Mouse (Mus musculus): ENCODE data around the gene 4921539E11Rik.

DNA sequence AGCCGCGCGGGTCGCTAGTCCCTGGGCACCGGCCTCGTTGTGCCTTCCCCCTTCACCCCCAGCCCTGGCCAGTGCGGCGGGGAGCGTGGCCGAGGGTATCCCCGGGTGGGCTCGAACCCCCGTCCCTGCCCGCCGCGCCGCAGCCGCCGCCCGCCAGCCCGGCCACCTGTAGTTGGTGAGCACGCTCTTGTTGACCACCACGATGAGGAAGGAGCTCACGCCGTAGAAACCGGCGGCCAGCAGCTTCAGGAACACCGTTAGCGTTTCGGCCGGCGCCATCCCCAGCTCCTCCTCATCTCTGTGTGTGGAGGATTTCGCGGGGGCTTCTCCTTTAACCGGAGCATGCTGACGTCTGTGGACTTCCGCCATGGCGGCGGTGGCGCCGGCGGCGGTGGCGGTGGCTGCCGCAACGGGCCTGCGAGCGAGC, 76.2 kb downstream of the 4921539E11Rik start:
- TF ChIP-seq CTCF (IDR thresholded peaks at IDR 0.05; ENCODE audit: low read depth) (no peak), EP300 (IDR thresholded peaks at IDR 0.05; ENCODE audit: low read depth) (no peak)
